Mouse (Mus musculus) intestine, embryonic 14.5 days (tissue): ENCODE data around the gene Acly. TPM values are rescaled to one million over a fixed set of nuclear protein-coding genes. Genes with fewer than 3 reads are reported as not detected.

Experiments
- microRNA-seq: library from miRNA; unstranded; fragments of <30 nt; microRNA quantifications from one replicate; pipeline ENCODE4, GENCODE M21; 2016
- polyA plus RNA-seq: library from polyadenylated mRNA; unstranded; fragments of >200 nt; fragmentation: Nextera tagmentation; extraction: Ambion mirVana; gene quantifications from 2 replicates; pipeline ENCODE4 v1.2.1, GENCODE M21; 2014

The Acly gene
- polyA plus RNA-seq, 1 experiment from 2014 or later, result 177 TPM

Small RNA genes within 50 kb of the gene (microRNA-seq; reads per million reads assigned to microRNA genes)
- gene Gm27374 (not detected), gene Mir7116 (not detected)

Other genes starting within 250 kb of the Acly start
- 1,995 and 2,009 TPM in 2 replicates for gene Eif1, start 208.1 kb downstream of the Acly start, polyA plus RNA-seq
- 3.2 TPM in 1 of 2 replicates, not detected in the other for gene Gast, start 193.6 kb downstream of the Acly start, polyA plus RNA-seq
- gene Hap1, start 171.9 kb downstream of the Acly start, polyA plus RNA-seq, result 10.2 and 11.1 TPM in 2 replicates
- gene Jup, start 130.2 kb downstream of the Acly start, polyA plus RNA-seq, result 93.4 and 106 TPM in 2 replicates
- 54.8 and 55.3 TPM in 2 replicates for gene P3h4, start 113.2 kb downstream of the Acly start, polyA plus RNA-seq
- 86.2 and 89.7 TPM in 2 replicates for gene Fkbp10, start 112.3 kb downstream of the Acly start, polyA plus RNA-seq
- gene Nt5c3b, start 86.2 kb downstream of the Acly start, polyA plus RNA-seq, result 117 and 126 TPM in 2 replicates
- gene Klhl10, start 86.1 kb downstream of the Acly start, polyA plus RNA-seq, result 0.23 and 0.61 TPM in 2 replicates
- gene Klhl11, start 55.3 kb downstream of the Acly start, polyA plus RNA-seq, result 8.3 and 9.6 TPM in 2 replicates
- 0.46 and 0.69 TPM in 2 replicates for gene Ttc25, start 17.6 kb upstream of the Acly start, polyA plus RNA-seq
- 34.7 and 39.2 TPM in 2 replicates for gene Cnp, start 46.9 kb upstream of the Acly start, polyA plus RNA-seq
- gene Nkiras2, start 91.2 kb upstream of the Acly start, polyA plus RNA-seq, result 71.9 and 72.1 TPM in 2 replicates
- gene Dnajc7, start 92.2 kb upstream of the Acly start, polyA plus RNA-seq, result 61.7 and 70.5 TPM in 2 replicates
- gene Zfp385c, start 164.5 kb upstream of the Acly start, polyA plus RNA-seq, result 0.26 TPM in 1 of 2 replicates, not detected in the other
- gene Dhx58, start 176.3 kb upstream of the Acly start, polyA plus RNA-seq, result 2.2 and 2.4 TPM in 2 replicates
- 55.5 and 60.0 TPM in 2 replicates for gene Kat2a, start 184.5 kb upstream of the Acly start, polyA plus RNA-seq
- 0.78 and 0.96 TPM in 2 replicates for gene Hspb9, start 185.8 kb upstream of the Acly start, polyA plus RNA-seq
- gene Rab5c, start 210.2 kb upstream of the Acly start, polyA plus RNA-seq, result 61.2 and 63.0 TPM in 2 replicates
- 0.27 and 0.41 TPM in 2 replicates for gene Kcnh4, start 231.9 kb upstream of the Acly start, polyA plus RNA-seq
- gene Hcrt, start 234.9 kb upstream of the Acly start, polyA plus RNA-seq, result not detected in 2 replicates
- gene Ghdc, start 243.0 kb upstream of the Acly start, polyA plus RNA-seq, result 3.5 and 3.6 TPM in 2 replicates